Mouse (Mus musculus): ENCODE data around the gene Trappc6a.

DNA sequence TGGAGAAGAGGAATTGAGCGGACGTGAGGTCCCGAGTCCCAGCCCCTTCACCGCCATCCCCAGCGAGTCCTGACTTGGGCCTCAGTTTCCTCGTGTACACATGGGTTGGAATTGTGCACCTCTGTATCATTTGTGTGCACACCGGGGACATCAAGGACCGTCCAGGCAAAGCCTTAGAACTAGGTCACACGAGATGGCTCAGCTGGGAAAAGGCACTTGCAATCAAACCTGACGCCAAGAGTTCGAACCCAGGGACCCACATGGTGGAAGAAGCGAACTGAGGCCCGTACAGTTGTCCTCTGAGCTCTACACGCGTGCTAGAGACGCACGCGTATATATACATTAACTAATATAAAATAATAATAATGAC, 598 bp upstream of the Trappc6a start:
- TF ChIP-seq CTCF (IDR thresholded peaks at IDR 0.05; ENCODE audit: extremely low read depth, insufficient read depth, insufficient read length, insufficient replicate concordance) (no peak), POLR2A (IDR thresholded peaks at IDR 0.05; ENCODE audit: low read depth, low read length) (no peak)
